Mouse (Mus musculus) lung, postnatal 4 days (tissue): ENCODE measurements at regions not wholly inside any gene's neighbourhood (a gene's known extent, or its start where the extent isn't known, plus 50 kb on each side); places are given as distances from the start of the nearest gene placed in this dataset.

Experiments
- DNase-seq, 2 experiments: peaks; one replicate each; pipeline ENCODE4 v3.0.0; 2021

- DNase-seq = no peak
Observed at GRCm38 (mm10) chr14:92958138-92958537, 932.3 kb downstream of the Pcdh9 start.

GRCm38 (mm10) chr14:92955485-92955884 lies 935.0 kb downstream of the Pcdh9 start:
- DNase-seq = no peak

GRCm38 (mm10) chr14:92907623-92908045 lies 982.8 kb downstream of the Pcdh9 start:
- DNase-seq = peak in 1 of 2 experiments; percentile 17

GRCm38 (mm10) chr14:92874548-92874947 lies 1015.9 kb downstream of the Pcdh9 start:
- no peak for DNase-seq

GRCm38 (mm10) chr14:92866462-92866861 lies 1024.0 kb downstream of the Pcdh9 start:
- DNase-seq = no peak

- DNase-seq = no peak
Observed at GRCm38 (mm10) chr14:92862942-92863341, 1027.5 kb downstream of the Pcdh9 start.

GRCm38 (mm10) chr14:92860723-92861122 lies 1029.8 kb downstream of the Pcdh9 start:
- DNase-seq = no peak

- DNase-seq = no peak
Observed at GRCm38 (mm10) chr14:92833646-92834045, 1056.8 kb downstream of the Pcdh9 start.

- no peak for DNase-seq
Observed at GRCm38 (mm10) chr14:92829171-92829570, 1061.3 kb downstream of the Pcdh9 start.

- no peak for DNase-seq
Observed at GRCm38 (mm10) chr14:92826576-92827284, 1063.7 kb downstream of the Pcdh9 start.

- DNase-seq = no peak
Observed at GRCm38 (mm10) chr14:92820061-92820460, 1070.4 kb downstream of the Pcdh9 start.
